Mouse (Mus musculus): ENCODE data around the gene Polg. TPM values are rescaled to one million over a fixed set of nuclear protein-coding genes. Genes with fewer than 3 reads are reported as not detected.

The Polg gene
- total RNA-seq, 2 experiments from 2014 or later, result 84.1 to 90.7 TPM

DNA sequence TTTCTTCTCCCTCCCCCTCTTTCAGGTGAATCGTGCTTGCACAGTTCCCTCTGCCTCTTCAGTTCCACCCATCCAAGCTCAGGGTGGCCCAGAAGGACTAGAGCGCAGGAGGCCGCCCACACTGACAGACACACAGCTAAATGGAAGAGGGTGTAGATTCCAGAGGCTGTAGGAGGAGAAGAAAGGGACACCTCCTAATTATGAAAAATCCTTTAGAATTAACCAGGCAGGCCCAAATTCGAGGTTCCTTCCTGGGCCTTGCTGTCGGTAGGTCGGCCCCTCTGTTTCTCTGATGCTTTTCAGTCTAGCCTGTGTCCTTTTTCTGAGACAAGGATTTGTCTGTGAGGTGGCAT, 36.9 kb upstream of the Polg start:
- peak; percentile 9 to 29 for DNase-seq (ENCODE audit: low spot score in 2 of 2)

DNA sequence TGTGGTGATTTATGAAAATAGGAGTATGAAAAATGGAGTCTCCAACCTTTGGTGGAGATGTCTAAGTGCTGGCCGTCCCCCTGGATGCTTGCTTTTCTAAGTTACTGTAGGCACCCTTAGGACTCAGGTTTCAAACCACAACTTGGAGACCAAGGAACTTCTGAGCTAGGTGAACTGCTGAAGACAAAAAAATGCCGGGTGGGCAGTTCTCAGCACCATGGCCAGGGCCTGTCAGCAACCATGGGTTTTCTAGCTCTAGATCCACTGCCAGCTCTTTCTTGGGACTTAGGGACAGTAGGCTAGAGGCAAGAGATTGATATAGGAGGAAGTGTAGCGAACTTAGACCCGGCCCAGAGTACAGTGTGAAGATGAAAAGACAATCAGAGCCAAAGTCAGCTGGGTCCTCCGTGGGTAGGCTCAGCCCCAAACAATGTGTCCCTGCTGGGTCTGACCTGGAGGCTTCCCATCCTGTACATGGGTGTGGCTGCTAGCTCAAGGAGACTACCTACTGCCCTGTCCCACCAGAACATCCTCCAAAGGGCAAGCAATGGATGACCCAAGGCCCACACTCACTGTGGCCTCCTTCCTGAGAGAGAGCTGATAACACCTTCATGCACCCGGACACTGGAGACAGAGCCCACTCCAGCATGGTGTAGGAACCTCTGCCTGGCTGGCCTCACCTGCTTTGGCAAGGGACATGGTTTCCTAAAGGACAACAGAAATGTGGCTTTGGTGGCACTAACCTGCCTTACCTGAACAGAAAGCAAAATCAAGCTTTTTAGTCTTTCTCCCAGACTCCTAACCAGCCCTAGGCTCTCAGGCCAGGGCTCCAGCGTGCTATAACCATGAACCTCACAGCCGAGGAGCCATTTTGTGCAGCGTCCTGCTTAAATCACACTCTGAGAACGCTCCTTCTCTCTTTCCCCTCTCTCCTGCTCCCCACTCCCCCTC, 36.3 kb upstream of the Polg start:
- peak; percentile 14 to 18 for DNase-seq (ENCODE audit: low spot score in 2 of 2)

DNA sequence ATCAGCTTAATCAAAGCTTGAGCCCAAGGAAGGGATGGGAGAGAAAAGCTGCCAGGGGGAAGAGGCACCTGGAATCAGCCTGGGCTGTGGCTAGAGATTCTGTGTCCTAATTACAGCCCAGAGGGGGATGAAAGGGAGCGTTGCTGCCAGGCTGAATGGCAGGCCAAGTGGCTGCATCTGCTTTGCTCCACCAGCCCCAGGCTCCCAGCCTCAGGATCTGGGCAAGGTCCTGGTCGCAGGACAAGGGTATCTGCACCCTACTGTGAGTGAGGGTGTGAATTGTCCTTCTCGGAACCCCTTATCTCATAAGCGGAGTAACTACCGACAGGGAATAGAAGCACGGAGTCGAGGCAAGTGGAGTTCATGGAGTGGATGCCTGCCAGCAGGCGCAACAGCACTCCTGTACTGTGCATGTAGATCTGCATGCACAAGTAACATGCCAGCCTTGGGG, 35.4 kb upstream of the Polg start:
- peak; percentile 65 to 68 for DNase-seq (ENCODE audit: low spot score in 2 of 2)

DNA sequence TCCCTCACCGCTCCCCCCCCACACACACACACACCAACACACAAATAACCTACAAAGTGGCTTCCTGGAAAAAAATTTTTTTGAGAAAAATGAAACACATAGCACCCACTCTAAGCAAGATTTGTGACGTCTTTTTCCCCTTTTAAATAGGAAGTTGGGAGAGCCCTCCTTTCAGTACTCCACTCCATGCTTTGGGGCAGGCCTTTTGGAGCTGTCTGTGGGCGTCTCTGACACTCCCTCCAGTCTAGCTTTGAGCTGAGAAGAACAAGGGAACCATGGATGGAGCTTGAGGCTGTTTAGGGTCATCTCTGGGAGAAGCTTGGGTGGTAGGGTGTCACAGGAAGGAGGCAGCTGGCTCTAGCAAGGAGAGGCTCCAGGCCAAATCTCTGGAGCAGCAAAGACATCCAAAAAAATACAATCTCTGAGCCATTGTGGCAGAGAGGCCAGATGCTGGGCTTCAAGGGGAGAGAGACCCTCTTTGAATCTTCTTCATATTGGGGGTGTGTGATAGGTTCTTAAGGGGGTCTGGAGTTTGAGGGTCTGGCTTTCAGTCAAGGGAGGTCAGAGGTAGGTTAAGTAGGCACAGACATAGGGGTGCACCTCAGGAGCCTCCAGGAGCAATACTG, 34.6 kb upstream of the Polg start:
- DNase-seq (ENCODE audit: low spot score in 2 of 2), result peak; percentile 53 to 61

DNA sequence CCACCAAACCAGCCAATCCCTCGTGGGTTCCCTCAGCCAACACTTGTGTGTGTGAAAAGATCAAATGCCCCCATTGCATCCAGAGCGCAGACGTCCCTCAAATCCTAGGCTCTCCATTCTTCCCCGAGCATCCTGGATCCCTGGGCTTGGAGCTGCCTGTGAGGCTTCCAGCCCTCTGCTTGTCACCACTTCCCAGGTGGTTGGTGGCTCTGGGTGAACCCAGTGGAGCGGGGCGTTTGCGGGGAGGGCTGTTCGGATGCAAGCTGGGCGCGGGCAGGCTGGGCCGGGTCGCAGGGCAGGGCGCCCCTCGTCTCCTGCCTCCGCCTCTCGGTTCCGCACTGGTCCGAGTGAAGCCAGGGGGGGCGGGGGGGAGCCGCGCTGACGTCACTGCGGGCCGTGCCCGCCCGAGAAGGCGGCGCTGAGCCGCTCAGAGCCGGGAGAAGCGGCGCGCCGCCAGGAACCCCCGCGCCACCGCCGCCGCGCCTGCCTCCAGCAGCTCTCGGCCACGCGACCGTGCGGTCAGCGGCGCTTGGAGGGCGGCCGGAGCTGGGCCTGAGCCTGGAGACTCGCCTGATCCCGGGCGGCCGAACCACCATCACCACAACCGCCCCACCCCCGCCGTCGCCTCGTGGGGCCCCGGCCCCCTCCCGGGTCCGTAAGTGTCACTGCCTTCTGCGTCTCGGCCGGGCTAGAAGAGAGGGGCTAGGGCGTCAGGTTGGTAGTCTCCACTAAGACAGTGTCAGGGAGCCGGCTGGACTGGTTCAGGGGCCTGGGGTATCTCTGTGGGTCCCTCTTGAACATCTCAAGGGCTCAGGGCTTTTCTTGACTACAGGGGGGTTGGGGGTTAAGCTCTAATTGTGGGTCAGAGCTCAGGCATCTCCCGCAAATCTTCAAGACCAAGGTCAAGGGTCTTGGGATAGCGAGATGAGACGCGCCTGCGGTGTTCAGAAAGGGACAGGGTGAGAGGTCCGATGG, 33.7 kb upstream of the Polg start:
- DNase-seq (ENCODE audit: low spot score in 2 of 2), result peak; percentile 76 to 78

DNA sequence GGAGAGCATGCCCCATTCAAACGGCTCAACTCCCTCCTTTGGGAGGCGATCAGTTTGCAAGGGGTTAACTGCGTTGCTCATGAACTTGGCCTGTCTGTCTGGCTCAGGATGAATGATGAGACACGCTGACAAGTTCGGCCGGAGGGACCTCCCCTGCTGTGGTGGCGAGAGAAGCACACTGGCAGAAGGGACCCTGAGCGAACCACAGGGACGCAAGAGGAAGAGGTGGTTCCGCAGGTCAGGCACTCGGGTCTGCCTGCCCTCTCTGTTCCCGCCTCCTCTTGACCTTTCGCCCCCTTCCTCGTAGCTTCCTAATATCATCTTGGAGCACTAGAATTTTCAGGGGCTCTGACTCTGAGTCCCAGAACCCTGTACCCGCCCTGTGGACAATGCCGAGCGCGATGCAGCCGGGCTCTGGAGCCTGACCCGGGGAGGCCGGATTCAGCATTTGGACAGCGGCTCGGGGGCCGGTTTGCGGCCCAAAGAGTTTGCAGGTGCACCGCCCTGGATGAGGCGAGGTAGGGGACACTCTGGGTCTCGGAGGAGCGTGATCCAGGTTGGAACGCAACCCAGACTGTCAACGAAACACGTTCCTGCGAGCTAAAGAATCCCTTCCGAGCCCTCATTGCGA, 32.9 kb upstream of the Polg start:
- peak; percentile 56 to 68 for DNase-seq (ENCODE audit: low spot score in 2 of 2)

DNA sequence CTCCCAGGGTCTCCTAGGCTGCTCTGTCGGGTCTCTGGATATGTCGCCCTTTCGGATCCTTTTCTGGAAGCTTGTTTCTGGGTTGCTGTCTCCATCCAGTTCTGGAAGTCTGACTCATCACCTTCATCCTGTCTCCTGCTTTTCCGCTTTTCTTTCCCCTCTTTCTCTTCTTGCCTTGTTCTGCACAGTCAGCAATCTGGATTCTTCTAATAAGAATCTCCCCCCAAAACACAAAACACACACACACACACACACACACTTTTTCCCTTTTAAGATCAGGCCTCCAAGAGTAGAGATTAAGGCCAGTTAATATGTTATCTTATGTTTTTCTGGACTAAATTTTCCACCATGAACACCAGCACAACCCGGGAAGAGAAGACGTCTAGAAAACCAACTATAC, 32.2 kb upstream of the Polg start:
- DNase-seq (ENCODE audit: low spot score in 2 of 2), result no peak

DNA sequence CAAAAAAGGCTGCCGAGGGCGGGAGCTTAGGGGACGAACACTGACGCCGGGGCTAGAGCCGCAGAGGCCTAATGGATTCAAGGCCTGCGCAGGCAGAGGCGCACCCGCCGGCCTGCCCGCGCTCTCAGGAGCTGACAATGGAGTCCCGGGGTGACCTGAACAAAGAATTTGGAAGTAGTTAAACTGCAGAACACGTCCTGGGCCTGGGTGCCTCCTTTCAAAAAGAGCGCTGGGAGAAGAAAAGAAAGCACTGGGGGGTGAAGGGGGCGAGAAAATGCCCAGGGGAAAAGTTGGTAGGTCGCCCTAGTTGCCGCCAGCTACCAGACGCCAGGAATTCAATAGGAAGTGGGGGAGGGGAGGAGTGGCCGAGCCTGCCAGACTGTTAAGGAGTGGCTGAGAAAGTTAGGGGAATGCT, 31.5 kb upstream of the Polg start:
- DNase-seq (ENCODE audit: low spot score in 2 of 2), result peak; percentile 44 to 75

DNA sequence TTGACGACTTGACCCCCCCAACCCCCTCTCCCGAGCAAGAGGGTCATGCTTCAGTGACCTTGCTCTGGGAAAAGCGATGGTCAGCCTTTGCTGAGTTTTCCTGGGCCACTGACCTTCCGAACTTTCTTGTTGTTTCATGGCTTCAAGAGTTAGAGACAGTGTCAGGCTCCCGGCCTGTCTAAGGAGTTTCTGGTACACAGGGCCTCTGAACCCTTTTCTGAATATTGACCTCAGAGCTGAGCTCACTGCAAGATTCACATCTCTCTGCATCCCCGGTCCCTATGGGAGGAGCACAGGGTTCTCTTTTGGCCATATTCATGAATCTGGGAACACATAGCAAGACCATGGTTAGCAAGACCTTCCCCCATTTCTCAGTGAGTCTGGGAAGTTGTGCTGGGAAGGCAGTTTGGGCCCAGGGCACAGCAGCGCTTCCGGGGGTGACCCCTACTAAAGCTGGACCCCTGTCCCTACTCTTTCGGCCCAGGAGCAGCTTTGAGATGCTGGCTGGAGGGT, 30.7 kb upstream of the Polg start:
- DNase-seq (ENCODE audit: low spot score in 2 of 2), result no peak

DNA sequence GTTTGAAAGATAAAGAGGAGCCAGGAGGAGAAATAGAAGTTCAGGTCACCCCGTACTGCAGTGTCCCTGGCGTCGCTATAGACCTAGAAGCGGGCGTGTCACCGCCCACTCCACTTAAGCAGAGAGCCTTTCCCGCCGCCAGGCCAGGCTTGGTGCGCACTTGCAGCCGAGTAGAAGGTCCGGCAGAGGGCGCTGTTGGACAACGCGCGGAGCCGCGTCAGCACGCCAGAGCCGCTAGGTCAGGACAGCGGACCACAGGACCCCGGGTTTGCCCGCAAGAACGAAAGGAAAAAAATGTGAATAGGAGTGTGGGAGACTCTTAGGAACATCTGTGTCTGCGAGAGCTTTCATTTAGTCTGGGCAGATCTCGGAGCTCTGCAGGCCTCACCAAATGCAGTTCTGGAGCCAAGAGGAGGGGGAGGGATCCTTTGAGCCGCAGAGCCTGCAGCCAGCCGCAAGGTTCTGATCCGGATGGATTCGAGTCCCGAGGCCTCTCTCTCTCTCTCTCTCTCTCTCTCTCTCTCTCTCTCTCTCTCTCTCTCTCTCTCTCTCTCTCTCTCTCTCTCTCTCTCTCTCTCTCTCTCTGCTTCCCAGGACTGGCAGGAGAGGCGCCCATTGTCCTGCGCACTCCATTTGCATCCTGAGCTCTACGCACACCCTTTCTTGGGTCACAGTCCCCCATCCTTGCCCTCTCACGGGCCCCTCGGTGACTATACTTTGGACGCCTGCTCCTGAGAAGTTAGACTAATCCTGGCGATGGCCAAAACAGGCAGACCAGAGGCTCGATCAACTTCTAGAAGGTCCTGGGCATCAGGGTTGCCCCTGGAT, 30.0 kb upstream of the Polg start:
- DNase-seq (ENCODE audit: low spot score in 2 of 2), result peak; percentile 92

DNA sequence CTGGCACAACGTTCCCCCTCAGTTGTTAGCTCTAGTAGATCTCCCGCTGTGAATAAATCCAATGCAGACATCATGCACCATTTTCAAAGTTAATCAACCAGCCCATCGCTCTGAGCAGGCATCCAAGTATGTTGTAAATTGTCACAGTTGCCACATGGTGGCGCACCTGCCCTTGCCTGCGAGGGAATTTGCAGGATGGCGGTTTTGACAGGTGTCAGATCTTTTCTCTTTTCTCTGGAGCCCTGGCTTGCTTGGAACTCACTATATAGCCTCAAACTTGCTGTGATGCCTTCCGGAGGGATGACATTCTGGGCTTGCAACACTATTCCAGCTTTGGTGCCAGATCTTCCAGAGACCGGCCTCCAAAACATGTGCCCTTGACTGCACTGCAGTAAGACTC, 27.8 kb upstream of the Polg start:
- peak; percentile 79 to 80 for DNase-seq (ENCODE audit: low spot score in 2 of 2)

DNA sequence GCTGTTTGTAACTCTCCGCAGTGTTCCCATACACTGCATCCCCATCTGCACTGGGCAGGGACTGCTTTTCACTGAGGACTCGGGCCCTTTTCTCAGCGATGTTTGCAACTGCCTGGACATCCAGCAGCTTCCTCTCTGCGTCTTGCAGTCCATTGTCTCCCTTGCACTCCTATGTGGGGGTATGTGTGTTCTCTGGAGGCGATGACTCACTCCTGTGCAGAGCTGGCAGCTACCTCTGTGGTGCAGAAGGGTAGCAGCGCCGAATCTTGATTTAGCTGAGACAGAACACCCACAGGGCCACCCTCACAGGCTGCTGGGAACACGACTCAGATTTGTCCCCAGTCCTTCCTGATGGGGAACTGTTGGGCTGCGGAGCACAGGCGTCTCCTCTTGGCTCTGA, 20.4 kb upstream of the Polg start:
- peak in 1 of 2 experiments; percentile 55 for DNase-seq (ENCODE audit: low spot score in 2 of 2)

DNA sequence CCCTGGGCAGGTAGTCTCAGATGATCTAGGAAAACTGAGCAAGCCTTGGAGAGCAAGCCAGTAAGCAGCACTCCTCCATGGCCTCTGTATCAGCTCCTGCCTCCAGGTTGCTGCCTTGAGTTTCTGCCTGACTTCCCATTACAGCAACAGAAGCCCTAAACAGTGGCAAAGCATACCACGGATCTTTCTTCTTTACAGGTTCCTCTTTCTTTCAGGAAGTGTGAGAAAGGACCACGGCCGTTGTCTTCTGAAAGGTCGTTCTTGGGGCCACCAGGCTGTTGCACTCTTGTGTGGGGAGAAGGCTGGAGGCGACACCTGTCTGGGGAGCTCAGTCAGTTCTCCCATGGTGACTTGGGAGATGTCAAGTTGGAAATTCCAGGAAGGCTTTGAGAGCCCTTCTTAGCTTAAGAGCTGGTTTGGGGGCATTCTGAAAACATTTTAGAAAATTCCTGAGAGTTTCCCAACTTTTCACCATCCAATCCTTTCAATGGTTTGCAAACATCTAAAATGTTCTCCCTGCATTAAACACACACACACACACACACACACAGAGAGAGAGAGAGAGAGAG, 8.8 kb upstream of the Polg start:
- no peak for DNase-seq (ENCODE audit: low spot score in 2 of 2)

DNA sequence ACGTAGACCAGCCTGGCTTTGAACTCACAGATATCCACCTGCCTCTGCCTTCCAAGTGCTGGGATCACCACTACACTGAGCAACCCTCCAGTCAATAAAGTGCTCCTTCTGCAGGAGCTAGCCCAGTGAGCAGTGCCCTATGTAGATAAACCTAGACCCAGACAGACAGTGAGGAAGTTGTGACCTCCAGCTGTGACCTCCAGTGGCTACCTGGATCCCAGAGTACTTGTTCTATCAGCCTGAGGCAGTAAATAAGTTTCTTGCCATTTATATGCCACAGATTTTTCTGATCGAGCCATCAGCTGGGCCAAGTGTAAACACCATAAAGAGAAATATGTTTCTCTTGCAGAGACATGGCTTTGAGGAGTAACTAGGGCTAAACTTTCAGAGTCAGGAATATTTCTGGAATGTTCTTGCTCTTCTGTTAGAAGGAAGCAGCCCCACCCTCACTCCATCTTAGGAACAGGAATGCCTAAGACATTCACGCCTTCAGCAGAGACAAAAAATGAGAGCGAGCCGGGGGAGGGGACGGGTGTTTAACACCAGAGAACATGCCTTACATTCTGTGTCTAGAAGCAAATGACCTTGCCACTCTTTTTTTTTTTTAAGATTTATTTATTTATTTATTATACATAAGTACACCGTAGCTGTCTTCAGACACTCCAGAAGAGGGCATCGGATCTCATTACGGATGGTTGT, 7.5 kb upstream of the Polg start:
- DNase-seq (ENCODE audit: low spot score in 2 of 2), result no peak

DNA sequence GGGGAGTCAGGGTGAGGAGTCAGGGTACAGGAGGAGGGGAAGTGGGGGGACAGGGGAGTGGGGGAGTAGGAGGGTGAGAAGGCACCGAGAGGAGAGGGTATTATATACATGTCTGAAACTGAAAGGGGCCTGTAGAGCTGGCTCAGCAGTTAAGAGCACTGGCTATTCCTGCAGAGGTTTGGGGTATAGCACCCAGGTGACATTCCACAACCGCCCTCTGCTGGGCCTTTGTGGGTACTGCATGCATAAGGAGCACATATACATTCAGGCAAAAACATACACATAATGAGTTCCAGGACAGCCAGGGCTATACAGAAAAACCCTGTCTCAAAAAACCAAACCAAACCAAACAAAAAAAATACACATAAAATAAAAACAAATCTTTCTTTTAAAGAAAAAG, 6.6 kb upstream of the Polg start:
- no peak for DNase-seq (ENCODE audit: low spot score in 2 of 2)

DNA sequence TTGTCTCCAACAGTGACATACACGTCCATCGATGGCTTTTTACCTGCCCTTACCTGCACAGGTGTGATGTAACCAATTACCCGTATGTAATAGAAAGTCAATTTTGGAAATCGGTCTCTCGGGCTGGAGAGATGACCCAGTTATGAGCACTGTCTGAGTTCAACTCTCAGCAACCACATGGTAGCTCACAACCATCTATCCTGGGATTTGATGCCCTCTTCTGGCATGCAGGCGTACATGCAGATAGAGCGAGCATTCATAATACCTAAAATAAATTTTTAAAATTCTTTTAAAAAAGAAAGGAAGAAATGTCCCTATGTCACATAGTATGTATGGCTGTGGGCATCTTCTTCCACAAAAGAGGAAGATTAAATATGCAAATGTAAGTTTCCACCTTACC, 5.3 kb upstream of the Polg start:
- DNase-seq (ENCODE audit: low spot score in 2 of 2), result no peak

DNA sequence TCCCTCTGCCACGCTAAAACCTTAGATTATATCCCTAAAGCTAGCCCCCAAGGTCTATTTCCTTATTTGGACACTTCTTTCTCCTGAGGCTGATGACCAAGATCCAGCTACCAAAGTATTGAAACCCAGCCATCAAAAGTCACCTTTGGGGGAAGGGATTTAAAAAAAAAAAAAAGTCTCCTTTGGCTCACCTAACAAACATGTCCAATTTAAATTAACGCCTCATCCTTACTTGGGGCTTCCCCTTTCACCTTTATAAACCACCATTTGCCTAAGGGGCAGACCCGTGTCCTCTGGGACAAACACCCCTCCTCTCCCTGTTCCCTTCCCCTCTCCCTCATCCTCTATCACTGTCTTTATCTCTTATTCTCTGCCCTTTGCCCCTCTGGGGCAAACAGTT, 4.6 kb upstream of the Polg start:
- DNase-seq (ENCODE audit: low spot score in 2 of 2), result no peak

DNA sequence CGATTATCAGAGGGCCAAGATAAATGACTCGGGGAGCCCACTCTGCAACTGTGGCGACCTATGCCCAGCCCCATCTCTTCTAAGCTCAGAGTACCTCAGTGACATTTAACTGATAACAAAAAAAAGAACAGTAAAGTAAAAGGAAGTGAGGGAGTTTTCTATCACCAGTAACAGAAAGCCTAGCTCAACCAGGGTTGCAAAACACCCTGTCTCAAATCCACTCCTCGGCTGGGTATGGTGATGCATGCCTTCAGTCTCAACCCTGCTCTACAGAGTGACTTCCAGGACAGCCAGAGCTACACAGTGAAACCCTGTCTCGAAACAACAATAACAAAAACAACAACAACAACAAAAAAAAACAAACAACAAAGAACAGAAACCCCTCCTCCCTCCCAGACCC, 3.6 kb upstream of the Polg start:
- no peak for DNase-seq (ENCODE audit: low spot score in 2 of 2)

DNA sequence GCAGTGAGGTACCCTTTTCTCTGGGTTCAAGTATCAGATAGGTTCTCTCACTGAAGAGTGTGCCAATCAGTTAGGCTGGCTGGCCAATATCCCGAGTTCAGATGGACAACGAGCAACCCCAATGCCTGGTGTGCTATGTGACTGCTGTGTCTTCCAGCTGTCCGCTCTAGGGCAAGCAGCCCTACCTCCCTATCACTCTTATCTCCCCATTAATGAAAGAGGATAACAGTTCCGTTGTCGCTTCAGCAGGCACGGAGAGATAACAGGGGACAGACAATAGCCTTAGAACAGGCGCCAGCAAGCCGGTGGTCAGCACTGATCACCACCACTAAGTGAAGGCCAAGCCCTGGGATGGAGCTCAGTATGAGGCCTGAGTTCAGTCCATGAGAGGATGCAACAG, 2.8 kb upstream of the Polg start:
- no peak for DNase-seq (ENCODE audit: low spot score in 2 of 2)

Data from layer of hippocampus, postnatal 14 days (tissue).